Mouse (Mus musculus) c-Kit-positive CD71-positive TER-119-positive erythroid progenitor cells, embryonic 14.5 days (primary cell): ENCODE results near the gene Rph3a.
"Not testable (repeated sequence)": the region's sequence is repeated elsewhere in the genome, so short reads cannot be mapped to it uniquely, and the experiment has no call there.

Experiments
- DNase-seq: peaks from one replicate; pipeline ENCODE4 v3.0.0-alpha.2; 2013; ENCODE audit warnings: low spot score

Rph3a gene

DNA sequence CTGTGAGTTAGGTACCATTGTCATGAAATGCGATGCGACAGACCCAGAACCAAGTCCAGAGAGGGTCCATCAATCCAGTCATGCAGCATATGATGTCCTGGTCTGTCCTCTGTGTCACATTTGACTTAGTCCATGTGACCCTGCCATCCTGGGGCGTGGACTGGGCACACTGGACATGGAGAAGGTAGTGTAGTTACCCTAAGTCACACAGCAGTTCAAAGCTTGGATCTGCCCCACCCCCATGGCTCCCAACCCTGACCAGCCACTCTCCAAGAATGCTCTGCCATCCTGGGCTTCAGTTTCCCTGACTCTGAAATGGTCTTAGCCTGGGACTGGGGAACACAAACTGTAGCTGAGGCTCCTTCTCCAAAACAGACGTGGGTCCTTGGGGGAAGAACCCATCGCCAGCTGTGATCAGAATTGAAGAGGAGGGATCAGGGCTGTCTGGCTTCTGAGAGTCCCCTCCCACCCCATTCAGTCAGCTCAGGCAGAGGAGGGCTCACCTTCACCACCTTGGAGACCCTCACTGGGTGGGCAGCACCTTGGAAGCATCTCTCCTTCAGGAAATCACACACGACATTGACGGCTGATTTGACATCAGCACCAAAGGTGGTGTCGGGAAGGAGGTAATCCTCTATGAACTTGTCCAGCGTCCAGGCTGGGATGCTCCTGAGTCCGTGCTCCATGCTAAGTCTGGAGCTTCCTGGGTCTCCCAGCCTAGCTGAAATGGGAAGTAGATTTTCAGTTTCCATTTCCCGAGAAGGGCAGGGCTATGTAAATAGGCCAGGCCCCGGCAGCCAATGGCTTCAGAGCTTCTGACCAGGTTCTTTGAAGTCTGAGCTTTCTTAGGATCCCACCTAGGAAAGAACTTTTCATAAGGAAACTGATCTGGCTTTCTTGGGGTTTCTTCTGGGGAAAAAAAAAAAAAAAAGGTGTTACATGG is 102.8 kb downstream of the Rph3a start, which contains the start of gene Oas1a:
TSS of gene Oas1a (minus strand) at position 731 of the 943 bp plus-strand sequence.
- not testable (repeated sequence) for DNase-seq

DNA sequence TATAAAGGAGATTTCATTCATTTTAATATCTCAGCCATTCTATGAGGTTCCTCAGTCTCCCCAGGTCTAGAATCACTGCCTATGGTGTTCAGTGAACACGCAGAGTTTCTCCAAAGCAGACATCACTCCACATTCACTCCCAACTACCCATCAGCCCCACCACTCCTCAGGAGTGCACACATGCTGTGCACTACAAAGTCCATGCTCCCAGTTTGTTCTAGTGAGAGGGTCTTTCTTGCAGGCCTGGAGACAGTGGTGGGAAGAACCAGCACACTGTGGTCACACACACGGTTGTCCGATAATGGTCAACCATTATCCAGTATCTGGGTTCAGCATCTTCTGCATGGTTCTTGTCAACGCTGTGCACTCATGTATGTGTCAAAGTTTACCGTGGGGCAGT is 107.8 kb downstream of the Rph3a start:
- no peak for DNase-seq

DNA sequence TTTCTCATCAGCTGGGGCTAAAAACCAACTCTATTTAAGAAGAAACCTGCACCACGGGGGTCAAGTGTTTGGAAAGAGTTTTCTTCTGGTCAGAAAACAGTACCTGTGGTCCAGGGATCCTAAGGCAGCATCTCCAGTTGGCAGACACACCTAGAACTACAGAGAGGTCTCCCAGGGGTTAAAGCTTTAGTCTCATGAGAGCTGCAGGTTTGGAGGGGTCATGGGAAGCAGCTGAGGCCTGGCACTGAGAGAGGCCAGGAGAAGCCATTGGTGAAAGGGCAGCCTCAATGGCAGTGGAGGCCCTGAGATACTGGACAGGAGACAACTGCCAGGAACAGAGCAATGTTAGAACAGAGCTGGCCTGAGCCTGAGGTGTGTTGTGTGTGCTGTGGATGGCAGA is 109.2 kb downstream of the Rph3a start:
- DNase-seq: no peak

DNA sequence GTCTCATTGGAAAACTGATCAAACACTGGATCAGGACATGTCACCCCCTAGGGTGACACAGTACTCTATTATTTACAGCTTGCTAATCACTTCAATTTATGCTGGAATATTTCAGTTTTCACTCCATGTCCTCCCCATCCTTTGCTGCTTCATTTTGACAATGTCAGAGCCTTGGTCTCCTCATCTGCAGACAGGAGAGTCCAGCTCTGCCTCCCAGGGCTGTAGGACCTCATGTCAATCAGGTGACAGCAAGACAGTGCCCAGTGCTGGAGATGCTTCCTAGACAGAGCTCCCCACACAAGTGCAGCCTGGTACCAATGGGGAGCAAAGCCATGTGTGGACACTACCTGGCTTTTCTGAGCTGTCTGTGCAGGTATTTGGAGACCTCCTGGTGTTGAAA is 111.2 kb downstream of the Rph3a start:
- no peak for DNase-seq

DNA sequence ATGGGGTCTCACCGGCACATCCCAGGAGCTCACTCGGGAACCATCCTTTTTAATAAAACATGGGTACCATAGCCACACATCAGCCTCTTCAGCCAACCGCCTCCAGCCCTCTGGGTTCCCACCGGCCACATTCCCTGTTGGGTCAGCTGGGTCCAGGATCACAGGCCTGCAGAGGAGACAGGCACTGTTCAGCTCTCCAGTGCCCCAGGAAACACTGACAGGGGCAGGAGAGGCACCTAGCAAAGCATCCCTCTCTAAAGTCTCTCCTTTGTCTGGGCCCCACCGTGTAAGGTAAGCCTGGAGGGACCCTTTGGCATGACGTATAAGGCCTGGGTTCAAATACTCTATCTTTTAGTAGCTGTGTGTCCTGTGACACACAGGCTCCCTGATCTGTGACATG is 111.6 kb downstream of the Rph3a start:
- no peak for DNase-seq

DNA sequence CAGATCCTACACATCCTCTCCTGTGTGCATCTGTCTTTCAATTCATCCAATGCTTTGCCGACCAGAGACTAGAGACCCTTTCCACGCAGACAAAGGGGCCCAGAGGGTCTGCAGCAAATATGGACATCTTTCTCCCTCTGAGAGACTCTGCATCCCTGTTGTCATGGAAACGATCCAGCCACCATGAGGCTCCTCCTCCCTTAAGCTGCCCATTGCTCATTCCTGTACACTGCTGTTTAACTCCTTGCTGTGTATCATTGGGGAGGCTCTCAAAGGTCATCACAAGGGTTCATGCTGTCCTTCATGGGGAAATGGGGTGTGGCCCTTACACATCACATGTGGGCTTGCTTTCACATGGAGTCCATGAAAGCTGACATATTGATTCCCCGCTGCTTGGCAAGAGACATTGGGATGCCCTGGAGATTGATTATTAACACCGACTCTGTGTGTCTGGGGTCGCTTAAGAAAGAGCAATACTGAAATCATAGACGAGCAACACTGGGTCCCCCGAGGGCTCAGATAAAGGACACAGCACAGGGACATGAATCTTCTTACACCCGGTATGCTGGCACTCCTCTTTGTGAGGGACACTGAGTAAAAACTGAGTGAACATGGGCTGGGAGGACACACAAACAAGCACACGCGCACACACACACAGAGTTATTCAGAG is 114.5 kb downstream of the Rph3a start:
- no peak for DNase-seq

DNA sequence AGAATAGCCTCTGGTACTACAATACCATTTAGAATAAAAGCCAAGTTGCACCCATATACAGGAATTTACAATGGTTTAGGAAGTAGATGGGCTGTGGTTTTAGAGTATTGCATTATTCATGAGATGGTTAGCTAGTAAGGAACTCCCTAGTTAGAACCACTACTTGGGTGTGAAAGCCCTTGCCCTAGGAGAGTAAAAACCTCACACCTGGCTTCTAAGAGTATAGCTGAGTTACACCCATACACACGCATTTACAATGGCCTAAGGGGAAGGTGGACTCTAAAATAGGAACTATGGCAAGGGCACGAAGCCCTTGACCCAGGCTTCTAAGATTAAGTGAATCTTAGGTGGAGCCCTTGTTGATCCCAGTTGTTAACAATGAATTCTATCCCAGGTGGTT is 115.2 kb downstream of the Rph3a start:
- DNase-seq: not testable (repeated sequence)

DNA sequence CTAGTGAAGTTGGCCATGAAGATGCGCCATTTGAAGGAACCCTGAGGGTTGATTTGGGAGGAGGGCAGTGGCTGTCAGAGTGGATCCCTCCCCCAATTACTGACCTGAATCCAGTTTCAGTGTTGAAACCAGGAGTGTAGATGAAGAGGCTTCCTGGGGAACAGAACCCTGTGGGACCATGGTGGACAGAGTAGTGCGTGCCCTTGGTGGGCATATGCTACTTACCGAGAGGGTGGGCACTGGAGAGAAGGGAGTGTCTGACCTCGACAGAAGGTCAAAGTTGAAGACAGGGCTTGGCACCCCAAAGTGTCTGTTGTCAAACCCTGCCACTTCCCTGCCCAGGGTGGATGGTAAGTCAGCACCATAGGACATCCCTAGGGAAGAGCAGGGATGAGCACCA is 116.0 kb downstream of the Rph3a start:
- not testable (repeated sequence) for DNase-seq

DNA sequence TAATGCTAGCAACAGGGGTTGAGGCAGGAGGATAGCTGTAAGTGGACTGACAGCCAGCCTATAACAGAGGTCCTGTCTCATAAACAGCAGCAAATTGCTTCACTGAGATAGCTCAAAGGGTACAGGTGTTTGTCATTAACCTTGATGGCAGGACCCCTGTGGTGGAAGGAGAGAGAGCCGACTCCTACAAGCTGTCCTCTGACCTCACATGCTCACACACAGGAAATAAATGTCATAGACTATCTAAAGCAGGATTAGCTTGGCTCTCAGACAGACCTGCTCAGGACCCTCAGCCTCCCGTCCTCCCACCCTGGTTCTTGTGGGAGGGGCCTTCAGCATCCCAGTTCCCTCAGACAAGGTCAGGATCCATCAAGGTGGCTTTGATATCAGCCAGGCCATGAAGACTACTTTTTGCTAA is 117.6 kb downstream of the Rph3a start:
- DNase-seq: no peak

DNA sequence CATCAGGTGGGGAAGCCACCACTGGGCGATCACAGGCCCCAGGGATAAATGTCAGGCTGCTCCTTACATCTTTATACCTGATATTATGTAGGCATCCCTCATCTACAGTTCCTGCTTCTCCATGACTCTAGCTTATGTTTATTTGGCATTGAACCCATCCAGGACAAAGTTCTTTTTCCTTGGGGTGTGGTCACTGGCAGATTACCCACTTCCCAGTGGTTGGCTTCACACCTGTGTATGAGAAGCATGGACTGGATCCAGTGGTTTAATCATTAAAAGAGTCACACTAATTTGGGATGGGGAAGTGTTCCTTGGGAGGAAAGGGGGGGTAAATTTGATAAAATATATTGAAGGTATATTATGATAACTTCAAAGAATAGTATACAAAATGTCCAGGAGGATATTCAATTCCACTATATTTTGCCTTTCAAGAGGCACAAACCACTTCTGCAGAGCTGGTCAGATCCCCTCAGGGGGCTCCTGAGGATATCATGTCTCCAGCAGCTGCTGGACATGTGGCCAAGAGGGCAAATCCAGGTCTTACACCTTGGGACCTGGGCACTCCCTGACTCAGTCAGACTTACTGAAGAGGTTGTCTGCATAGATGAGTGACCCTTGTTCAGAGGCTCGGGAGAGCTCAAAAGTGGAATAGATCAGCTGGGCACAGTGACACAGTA is 118.2 kb downstream of the Rph3a start:
- DNase-seq: not testable (repeated sequence)

DNA sequence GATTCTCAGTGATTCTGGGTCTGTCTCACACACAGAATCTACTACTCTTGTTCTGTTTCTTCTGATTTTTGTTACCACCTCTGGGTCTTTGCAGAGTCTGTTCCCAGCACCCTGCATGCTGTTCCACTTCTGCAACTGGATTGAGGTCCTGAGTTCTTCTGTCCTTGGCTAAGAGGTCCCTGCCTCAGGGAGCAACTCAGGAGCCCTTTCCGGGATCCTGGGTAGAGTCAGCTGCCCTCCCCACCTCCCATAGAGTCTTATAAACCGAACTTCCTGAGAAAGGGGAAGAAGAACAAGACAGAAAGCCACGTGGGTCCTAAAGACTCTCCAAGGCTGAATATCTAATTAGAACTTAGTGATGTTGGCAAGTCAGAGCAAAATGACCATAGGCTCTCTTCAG is 118.9 kb downstream of the Rph3a start:
- DNase-seq: no peak
